Mouse (Mus musculus): ENCODE data around the gene Lgr4. TPM values are rescaled to one million over a fixed set of nuclear protein-coding genes. Genes with fewer than 3 reads are reported as not detected.
"Not testable (repeated sequence)": the region's sequence is repeated elsewhere in the genome, so short reads cannot be mapped to it uniquely, and the experiment has no call there.

Lgr4 gene
- 14.8 and 15.1 TPM in 2 replicates for polyA plus RNA-seq (2014; fragmentation: Nextera tagmentation; extraction: Ambion mirVana)

GRCm38 (mm10) chr2:109917496-109918413, at the start of gene Lgr4:
TSS of gene Lgr4 (plus strand) at chr2:109917647.
- peak within 1 kb of the TSS; percentile 80 for H3K4me2 ChIP-seq (ENCODE audit: low read depth, severe bottlenecking)
- no peaks in the 10 kb centered on the region for H3K27me3 ChIP-seq (ENCODE audit: control insufficient read depth, insufficient read depth, low read length)
- under 1% methylated on average over 68 of the region's 111 CpGs for WGBS
- peak within 1 kb of the TSS; percentile 93 for H3K27ac ChIP-seq (replicated peaks; ENCODE audit: low read depth, low read length)
- no peaks in the 10 kb centered on the region for H3K36me3 ChIP-seq (ENCODE audit: control insufficient read depth, insufficient read depth, low read length)
- no peaks in the 10 kb centered on the region for H3K9me3 ChIP-seq (ENCODE audit: control insufficient read depth, low read length)
- DNase-seq (ENCODE audit: low spot score) (peak; percentile 97), ATAC-seq (ENCODE audit: insufficient number of reproducible peaks, low FRiP score, low TSS enrichment, low read depth) (peak; percentile 97)
- peaks cover 6% of the 10 kb centered on the region; the same call in 1 of the 2 replicates for H3K4me1 ChIP-seq (ENCODE audit: control insufficient read depth, insufficient read depth, low read length)
- H3K4me3 ChIP-seq (ENCODE audit: low read depth, low read length): peak within 1 kb of the TSS; percentile 88
- H3K9ac ChIP-seq (ENCODE audit: low read length): peak within 1 kb of the TSS; percentile 93

DNA sequence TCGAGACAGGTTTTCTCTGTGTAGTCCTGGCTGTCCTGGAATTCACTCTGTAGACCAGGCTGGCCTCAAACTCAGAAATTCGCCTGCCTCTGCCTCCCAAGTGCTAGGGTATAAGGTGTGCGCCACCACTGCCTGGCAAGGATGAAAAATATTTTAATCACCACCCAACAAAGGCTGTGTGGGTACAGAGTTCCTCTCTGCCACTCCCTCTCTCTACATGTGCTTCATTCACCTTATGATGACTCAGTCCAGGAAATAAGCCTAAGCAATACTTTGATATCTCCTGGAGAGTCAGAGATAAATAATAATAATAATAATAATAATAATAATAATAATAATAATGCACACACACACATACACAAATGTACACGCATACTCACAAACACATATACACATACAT, 38.0 kb upstream of the Lgr4 start:
- not testable (repeated sequence) for H3K4me1 ChIP-seq (ENCODE audit: control insufficient read depth, insufficient read depth, low read length); DNase-seq (ENCODE audit: low spot score); H3K27me3 ChIP-seq (ENCODE audit: control insufficient read depth, insufficient read depth, low read length); H3K36me3 ChIP-seq (ENCODE audit: control insufficient read depth, insufficient read depth, low read length); H3K9me3 ChIP-seq (ENCODE audit: control insufficient read depth, low read length); H3K4me2 ChIP-seq (ENCODE audit: low read depth, severe bottlenecking); H3K27ac ChIP-seq (replicated peaks; ENCODE audit: low read depth, low read length); H3K4me3 ChIP-seq (ENCODE audit: low read depth, low read length); H3K9ac ChIP-seq (ENCODE audit: low read length); ATAC-seq (ENCODE audit: insufficient number of reproducible peaks, low FRiP score, low TSS enrichment, low read depth)
- WGBS: 86% methylated on average over 4 of the region's 4 CpGs

- ATAC-seq (ENCODE audit: insufficient number of reproducible peaks, low FRiP score, low TSS enrichment, low read depth) (no peak), DNase-seq (ENCODE audit: low spot score) (no peak)
- H3K27ac ChIP-seq (replicated peaks; ENCODE audit: low read depth, low read length): no peak overlapping the region
- 66% methylated on average over 2 of the region's 2 CpGs for WGBS
- no peaks in the 10 kb centered on the region for H3K36me3 ChIP-seq (ENCODE audit: control insufficient read depth, insufficient read depth, low read length)
- H3K4me2 ChIP-seq (ENCODE audit: low read depth, severe bottlenecking): no peak overlapping the region
- H3K4me1 ChIP-seq (ENCODE audit: control insufficient read depth, insufficient read depth, low read length): no peaks in the 10 kb centered on the region
- no peak overlapping the region for H3K9ac ChIP-seq (ENCODE audit: low read length)
- H3K4me3 ChIP-seq (ENCODE audit: low read depth, low read length): no peak overlapping the region
- H3K27me3 ChIP-seq (ENCODE audit: control insufficient read depth, insufficient read depth, low read length): no peaks in the 10 kb centered on the region
- H3K9me3 ChIP-seq (ENCODE audit: control insufficient read depth, low read length): no peaks in the 10 kb centered on the region
Measured at GRCm38 (mm10) chr2:109881111-109881510, 36.3 kb upstream of the Lgr4 start.

- no peaks in the 10 kb centered on the region for H3K4me1 ChIP-seq (ENCODE audit: control insufficient read depth, insufficient read depth, low read length)
- WGBS: 76% methylated on average over 1 of the region's 1 CpGs
Measured at GRCm38 (mm10) chr2:109881625-109882024, 35.8 kb upstream of the Lgr4 start.

DNA sequence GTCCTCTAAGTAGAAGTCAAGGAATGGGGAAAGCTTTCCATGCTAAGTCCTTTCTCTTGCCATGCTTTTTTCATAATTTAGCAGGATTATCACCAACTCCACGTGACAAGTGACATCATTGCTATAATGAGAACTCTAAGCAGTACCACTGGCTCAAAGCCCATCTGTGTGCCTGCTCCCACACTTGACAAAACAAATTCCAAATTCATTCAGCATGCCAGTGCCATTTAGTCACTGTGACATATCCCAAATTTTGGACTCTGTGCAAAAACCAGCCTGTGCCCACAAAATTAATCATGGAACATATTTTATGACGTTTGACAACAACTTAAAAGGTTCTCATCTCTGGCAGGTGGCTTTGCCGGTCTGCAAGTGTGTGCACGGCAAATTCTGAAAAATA, 33.3 kb upstream of the Lgr4 start:
- no peak overlapping the region for H3K27ac ChIP-seq (replicated peaks; ENCODE audit: low read depth, low read length)
- H3K36me3 ChIP-seq (ENCODE audit: control insufficient read depth, insufficient read depth, low read length): no peaks in the 10 kb centered on the region
- H3K4me2 ChIP-seq (ENCODE audit: low read depth, severe bottlenecking): no peak overlapping the region
- H3K9me3 ChIP-seq (ENCODE audit: control insufficient read depth, low read length): no peaks in the 10 kb centered on the region
- 68% methylated on average over 4 of the region's 4 CpGs for WGBS
- no peak overlapping the region for H3K4me3 ChIP-seq (ENCODE audit: low read depth, low read length)
- H3K27me3 ChIP-seq (ENCODE audit: control insufficient read depth, insufficient read depth, low read length): no peaks in the 10 kb centered on the region
- H3K4me1 ChIP-seq (ENCODE audit: control insufficient read depth, insufficient read depth, low read length): no peaks in the 10 kb centered on the region
- DNase-seq (ENCODE audit: low spot score) (no peak), ATAC-seq (ENCODE audit: insufficient number of reproducible peaks, low FRiP score, low TSS enrichment, low read depth) (no peak)
- no peak overlapping the region for H3K9ac ChIP-seq (ENCODE audit: low read length)

More at GRCm38 (mm10) chr2:109881625-109882024, 35.8 kb upstream of the Lgr4 start:
- no peak for DNase-seq (ENCODE audit: low spot score)
- no peak for ATAC-seq (ENCODE audit: insufficient number of reproducible peaks, low FRiP score, low TSS enrichment, low read depth)
- Histone ChIP-seq H3K9ac (ENCODE audit: low read length) (no peak overlapping the region), H3K27ac (replicated peaks; ENCODE audit: low read depth, low read length) (no peak overlapping the region), H3K36me3 (ENCODE audit: control insufficient read depth, insufficient read depth, low read length) (no peaks in the 10 kb centered on the region), H3K9me3 (ENCODE audit: control insufficient read depth, low read length) (no peaks in the 10 kb centered on the region), H3K4me3 (ENCODE audit: low read depth, low read length) (no peak overlapping the region), H3K27me3 (ENCODE audit: control insufficient read depth, insufficient read depth, low read length) (no peaks in the 10 kb centered on the region), H3K4me2 (ENCODE audit: low read depth, severe bottlenecking) (no peak overlapping the region)

DNA sequence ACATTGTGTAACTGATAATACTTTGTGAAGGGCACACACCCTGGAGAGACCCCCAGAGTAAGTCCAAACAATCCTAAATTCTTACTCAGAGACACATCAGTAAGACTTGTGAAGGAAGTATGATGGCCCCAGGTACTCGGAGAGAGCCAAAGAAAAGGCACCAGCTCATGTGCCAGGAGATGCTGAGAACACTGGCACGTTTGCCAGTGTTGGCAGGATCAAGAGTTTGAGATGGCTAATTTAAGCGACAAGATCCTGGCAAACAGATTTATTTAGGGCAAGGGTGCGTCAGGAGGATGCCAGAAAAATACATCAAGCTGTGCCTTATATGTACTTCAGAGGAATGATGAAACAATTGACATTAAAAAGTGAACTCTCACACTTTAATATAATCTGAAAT, 32.9 kb upstream of the Lgr4 start:
- Histone ChIP-seq H3K9ac (ENCODE audit: low read length) (no peak overlapping the region), H3K36me3 (ENCODE audit: control insufficient read depth, insufficient read depth, low read length) (no peaks in the 10 kb centered on the region), H3K27me3 (ENCODE audit: control insufficient read depth, insufficient read depth, low read length) (no peaks in the 10 kb centered on the region), H3K27ac (replicated peaks; ENCODE audit: low read depth, low read length) (no peak overlapping the region), H3K4me1 (ENCODE audit: control insufficient read depth, insufficient read depth, low read length) (no peaks in the 10 kb centered on the region), H3K4me2 (ENCODE audit: low read depth, severe bottlenecking) (no peak overlapping the region), H3K4me3 (ENCODE audit: low read depth, low read length) (no peak overlapping the region), H3K9me3 (ENCODE audit: control insufficient read depth, low read length) (no peaks in the 10 kb centered on the region)
- WGBS: 71% methylated on average over 4 of the region's 4 CpGs
- ATAC-seq (ENCODE audit: insufficient number of reproducible peaks, low FRiP score, low TSS enrichment, low read depth) (no peak), DNase-seq (ENCODE audit: low spot score) (no peak)

GRCm38 (mm10) chr2:109890068-109890467, 27.4 kb upstream of the Lgr4 start:
- 0 out of 2 replicates have a peak, but pooled peaks cover 1% of the 10 kb centered on the region for H3K36me3 ChIP-seq (ENCODE audit: control insufficient read depth, insufficient read depth, low read length)
- H3K4me1 ChIP-seq (ENCODE audit: control insufficient read depth, insufficient read depth, low read length): peaks cover 5% of the 10 kb centered on the region; the same call in 1 of the 2 replicates
- H3K9me3 ChIP-seq (ENCODE audit: control insufficient read depth, low read length): no peaks in the 10 kb centered on the region
- no peak overlapping the region for H3K27ac ChIP-seq (replicated peaks; ENCODE audit: low read depth, low read length)
- 38% methylated on average over 4 of the region's 4 CpGs for WGBS
- ATAC-seq (ENCODE audit: insufficient number of reproducible peaks, low FRiP score, low TSS enrichment, low read depth) (no peak), DNase-seq (ENCODE audit: low spot score) (no peak)
- H3K9ac ChIP-seq (ENCODE audit: low read length): peak overlapping the region; percentile 91
- H3K4me2 ChIP-seq (ENCODE audit: low read depth, severe bottlenecking): peak overlapping the region; percentile 32
- H3K4me3 ChIP-seq (ENCODE audit: low read depth, low read length): peak overlapping the region; percentile 86
- H3K27me3 ChIP-seq (ENCODE audit: control insufficient read depth, insufficient read depth, low read length): no peaks in the 10 kb centered on the region

- no peaks in the 10 kb centered on the region for H3K27me3 ChIP-seq (ENCODE audit: control insufficient read depth, insufficient read depth, low read length)
- H3K36me3 ChIP-seq (ENCODE audit: control insufficient read depth, insufficient read depth, low read length): 0 out of 2 replicates have a peak, but pooled peaks cover 4% of the 10 kb centered on the region
- H3K9ac ChIP-seq (ENCODE audit: low read length): peak within 1 kb of the TSS; percentile 91
- peak within 1 kb of the TSS; percentile 63 for H3K27ac ChIP-seq (replicated peaks; ENCODE audit: low read depth, low read length)
- peak within 1 kb of the TSS; percentile 49 for H3K4me2 ChIP-seq (ENCODE audit: low read depth, severe bottlenecking)
- H3K4me1 ChIP-seq (ENCODE audit: control insufficient read depth, insufficient read depth, low read length): peaks cover 5% of the 10 kb centered on the region; the same call in 1 of the 2 replicates
- peak within 1 kb of the TSS; percentile 86 for H3K4me3 ChIP-seq (ENCODE audit: low read depth, low read length)
- H3K9me3 ChIP-seq (ENCODE audit: control insufficient read depth, low read length): no peaks in the 10 kb centered on the region
- 0% methylated on average over 36 of the region's 42 CpGs for WGBS
- ATAC-seq (ENCODE audit: insufficient number of reproducible peaks, low FRiP score, low TSS enrichment, low read depth) (peak; percentile 99), DNase-seq (ENCODE audit: low spot score) (peak; percentile 96)
Measured at GRCm38 (mm10) chr2:109890597-109890996, 26.9 kb upstream of the Lgr4 start, which contains the start of gene Lin7c. TSS of gene Lin7c (plus strand) at chr2:109890853.
